Mouse (Mus musculus) midbrain, embryonic 12.5 days (tissue): ENCODE measurements around the gene Cxcl2. TPM values are rescaled to one million over a fixed set of nuclear protein-coding genes. Genes with fewer than 3 reads are reported as not detected.
A peak's percentile ranks its signal among the peaks of the same experiment; 100 is the strongest.

Experiments
- ATAC-seq: fragments of 200-750 bp; cut with Nextera tagmentation; 2 replicates; pipeline ENCODE4 v1.8.0; 2017; ENCODE audit warnings: low read depth, moderate TSS enrichment, moderate library complexity; ENCODE audit not compliant: low FRiP score
- H3K27ac ChIP-seq: fragments of 300-500 bp; sonication (generic); replicated peaks from 2 replicates; pipeline ENCODE4 v1.5.1; 2016; ENCODE audit warnings: mild to moderate bottlenecking
- H3K27me3 ChIP-seq: fragments of 300-500 bp; sonication (generic); 2 replicates; pipeline ENCODE4 v1.6.1; 2016; ENCODE audit warnings: mild to moderate bottlenecking
- H3K36me3 ChIP-seq: fragments of 300-500 bp; sonication (generic); 2 replicates; pipeline ENCODE4 v1.6.1; 2016
- H3K4me1 ChIP-seq: fragments of 300-500 bp; sonication (generic); 2 replicates; pipeline ENCODE4 v1.6.1; 2016
- H3K4me2 ChIP-seq: fragments of 300-500 bp; sonication (generic); replicated peaks from 2 replicates; pipeline ENCODE4 v1.6.1; 2016; ENCODE audit warnings: mild to moderate bottlenecking, moderate library complexity
- H3K4me3 ChIP-seq: fragments of 300-500 bp; sonication (generic); 2 replicates; pipeline ENCODE4 v1.5.1; 2016; ENCODE audit warnings: mild to moderate bottlenecking
- H3K9ac ChIP-seq: fragments of 300-500 bp; sonication (generic); replicated peaks from 2 replicates; pipeline ENCODE4 v1.6.1; 2016; ENCODE audit warnings: mild to moderate bottlenecking, moderate library complexity
- H3K9me3 ChIP-seq: fragments of 300-500 bp; sonication (generic); 2 replicates; pipeline ENCODE4 v1.6.1; 2016; ENCODE audit warnings: mild to moderate bottlenecking
- WGBS: fragments of 180-500 bp; shearing (Covaris S2); methylation state at CpG from one replicate; pipeline ENCODE4 v1.1.7; 2016; 5-methylcytosine and 5-hydroxymethylcytosine counted together
- polyA plus RNA-seq: library from polyadenylated mRNA; unstranded; fragments of >200 nt; fragmentation: Nextera tagmentation; extraction: Ambion mirVana; gene quantifications from 2 replicates; pipeline ENCODE4 v1.2.1, GENCODE M21; 2016

The Cxcl2 gene
- not detected in 2 replicates for polyA plus RNA-seq

- H3K36me3 ChIP-seq: no peaks in the 10 kb centered on the region
- H3K4me1 ChIP-seq: peaks cover 10% of the 10 kb centered on the region
- WGBS: 7% methylated on average over 22 of the region's 22 CpGs
- H3K27ac ChIP-seq: no peak within 1 kb of the TSS
- peak within 1 kb of the TSS; percentile 59 for H3K4me2 ChIP-seq
- peak; percentile 78 for ATAC-seq
- 0 out of 2 replicates have a peak within 1 kb of the TSS, but pooled peaks have one; percentile 1 for H3K9ac ChIP-seq
- H3K9me3 ChIP-seq: no peaks in the 10 kb centered on the region
- peak within 1 kb of the TSS; percentile 35 for H3K4me3 ChIP-seq
- peaks cover 21% of the 10 kb centered on the region for H3K27me3 ChIP-seq
These were observed at the start of gene Cxcl2 for GRCm38 (mm10) chr5:90903339-90904020. Gene Cxcl2, plus strand, starts transcription at chr5:90903871.

GRCm38 (mm10) chr5:90855308-90856230 lies 48.1 kb upstream of the Cxcl2 start:
- no peaks in the 10 kb centered on the region for H3K4me1 ChIP-seq
- H3K27me3 ChIP-seq: no peaks in the 10 kb centered on the region
- ATAC-seq: no peak
- no peaks in the 10 kb centered on the region for H3K9me3 ChIP-seq
- H3K4me3 ChIP-seq: no peak overlapping the region
- no peak overlapping the region for H3K27ac ChIP-seq
- H3K4me2 ChIP-seq: no peak overlapping the region
- H3K9ac ChIP-seq: no peak overlapping the region
- H3K36me3 ChIP-seq: no peaks in the 10 kb centered on the region
- WGBS: 82% methylated on average over 7 of the region's 7 CpGs

DNA sequence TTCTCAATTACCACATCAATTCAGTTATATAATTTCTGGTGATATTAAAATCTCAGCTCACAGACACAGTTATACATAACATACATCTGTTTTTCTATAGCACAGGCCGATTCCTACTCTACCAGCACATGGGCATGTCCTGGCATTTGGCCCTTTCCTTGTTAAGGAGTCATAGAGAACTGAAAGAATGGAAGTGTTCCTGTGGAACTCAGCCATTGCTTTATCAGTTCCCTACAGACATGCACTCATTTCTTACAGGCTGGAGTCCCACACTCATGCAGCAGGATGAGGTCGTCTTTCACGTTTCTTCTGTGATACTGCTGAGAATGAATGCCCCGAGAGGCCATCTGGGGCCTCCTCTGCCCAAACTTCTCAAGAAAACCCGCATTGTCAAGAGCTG lies 46.2 kb upstream of the Cxcl2 start:
- no peak overlapping the region for H3K4me3 ChIP-seq
- H3K9ac ChIP-seq: no peak overlapping the region
- no peak overlapping the region for H3K4me2 ChIP-seq
- H3K27me3 ChIP-seq: no peaks in the 10 kb centered on the region
- no peak overlapping the region for H3K27ac ChIP-seq
- no peak for ATAC-seq
- H3K4me1 ChIP-seq: no peaks in the 10 kb centered on the region
- no peaks in the 10 kb centered on the region for H3K36me3 ChIP-seq
- WGBS: 81% methylated on average over 5 of the region's 5 CpGs
- no peaks in the 10 kb centered on the region for H3K9me3 ChIP-seq

DNA sequence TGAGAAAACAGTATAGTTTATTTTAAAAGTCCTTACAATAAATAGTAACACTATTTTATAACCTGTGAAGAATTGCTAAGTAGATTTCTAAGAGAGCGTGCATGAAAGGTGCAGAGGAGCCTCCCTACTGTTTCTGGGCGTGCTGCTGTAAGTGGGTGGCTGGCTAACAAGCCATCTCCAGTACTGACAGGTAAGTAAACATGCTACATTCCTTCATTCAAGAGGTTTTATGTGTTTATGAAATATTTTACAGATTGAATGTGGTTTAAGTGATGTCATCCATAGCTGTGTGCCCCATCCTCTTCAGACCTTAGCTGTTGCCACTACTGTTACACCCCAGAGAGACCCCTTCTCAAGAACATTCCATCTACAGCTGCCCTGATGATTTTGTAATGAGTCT lies 45.2 kb upstream of the Cxcl2 start:
- WGBS: 89% methylated on average over 2 of the region's 2 CpGs
- Histone ChIP-seq H3K9me3 (no peaks in the 10 kb centered on the region), H3K4me3 (no peak overlapping the region), H3K27me3 (no peaks in the 10 kb centered on the region), H3K4me1 (no peaks in the 10 kb centered on the region), H3K4me2 (no peak overlapping the region), H3K36me3 (no peaks in the 10 kb centered on the region), H3K27ac (no peak overlapping the region), H3K9ac (no peak overlapping the region)
- no peak for ATAC-seq

GRCm38 (mm10) chr5:90859031-90859430 lies 44.6 kb upstream of the Cxcl2 start:
- 79% methylated on average over 3 of the region's 3 CpGs for WGBS
- H3K36me3 ChIP-seq: no peaks in the 10 kb centered on the region
- H3K27ac ChIP-seq: no peak overlapping the region
- H3K9ac ChIP-seq: no peak overlapping the region
- H3K4me1 ChIP-seq: no peaks in the 10 kb centered on the region
- ATAC-seq: no peak
- H3K4me3 ChIP-seq: no peak overlapping the region
- no peaks in the 10 kb centered on the region for H3K9me3 ChIP-seq
- no peak overlapping the region for H3K4me2 ChIP-seq
- no peaks in the 10 kb centered on the region for H3K27me3 ChIP-seq

GRCm38 (mm10) chr5:90861876-90862375 lies 41.7 kb upstream of the Cxcl2 start:
- Histone ChIP-seq H3K9ac (no peak overlapping the region), H3K27ac (no peak overlapping the region), H3K4me3 (no peak overlapping the region), H3K36me3 (no peaks in the 10 kb centered on the region), H3K4me1 (no peaks in the 10 kb centered on the region), H3K4me2 (no peak overlapping the region), H3K27me3 (no peaks in the 10 kb centered on the region), H3K9me3 (no peaks in the 10 kb centered on the region)
- no peak for ATAC-seq
- 86% methylated on average over 6 of the region's 6 CpGs for WGBS

- H3K36me3 ChIP-seq: no peaks in the 10 kb centered on the region
- H3K9ac ChIP-seq: no peak overlapping the region
- H3K27ac ChIP-seq: no peak overlapping the region
- no peak overlapping the region for H3K4me3 ChIP-seq
- no peak overlapping the region for H3K4me2 ChIP-seq
- no peaks in the 10 kb centered on the region for H3K4me1 ChIP-seq
- no peak for ATAC-seq
- no peaks in the 10 kb centered on the region for H3K27me3 ChIP-seq
- H3K9me3 ChIP-seq: no peaks in the 10 kb centered on the region
These were observed 36.9 kb upstream of the Cxcl2 start for GRCm38 (mm10) chr5:90866770-90867169.

DNA sequence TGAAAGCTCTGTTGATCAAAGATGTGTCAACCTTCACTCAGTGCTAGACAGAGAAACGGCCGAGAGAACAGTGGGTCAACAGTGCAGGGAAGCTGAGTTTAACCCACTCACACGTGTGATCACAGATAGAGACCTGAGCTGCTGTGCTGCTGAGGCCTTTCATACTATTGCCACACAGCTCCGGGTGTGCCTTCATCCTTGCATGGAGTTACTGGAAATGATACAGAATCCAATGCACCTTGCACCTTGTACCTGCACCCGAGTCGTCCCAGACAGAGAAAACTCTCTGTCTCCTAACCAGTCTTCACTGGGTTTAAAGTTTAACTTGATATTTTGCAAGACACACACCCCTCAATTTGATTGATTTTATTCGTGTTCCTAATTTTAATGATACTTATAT lies 31.3 kb upstream of the Cxcl2 start:
- Histone ChIP-seq H3K4me1 (no peaks in the 10 kb centered on the region), H3K9ac (no peak overlapping the region), H3K9me3 (no peaks in the 10 kb centered on the region), H3K27ac (no peak overlapping the region), H3K4me3 (no peak overlapping the region), H3K4me2 (no peak overlapping the region), H3K36me3 (no peaks in the 10 kb centered on the region), H3K27me3 (no peaks in the 10 kb centered on the region)
- WGBS: 86% methylated on average over 7 of the region's 7 CpGs
- ATAC-seq: no peak

- Histone ChIP-seq H3K27ac (no peak overlapping the region), H3K4me3 (no peak overlapping the region), H3K4me2 (no peak overlapping the region), H3K27me3 (no peaks in the 10 kb centered on the region), H3K9ac (no peak overlapping the region), H3K9me3 (no peaks in the 10 kb centered on the region), H3K36me3 (no peaks in the 10 kb centered on the region), H3K4me1 (no peaks in the 10 kb centered on the region)
- no peak for ATAC-seq
- 73% methylated on average over 4 of the region's 4 CpGs for WGBS
These were observed 27.6 kb upstream of the Cxcl2 start for GRCm38 (mm10) chr5:90876045-90876444.

DNA sequence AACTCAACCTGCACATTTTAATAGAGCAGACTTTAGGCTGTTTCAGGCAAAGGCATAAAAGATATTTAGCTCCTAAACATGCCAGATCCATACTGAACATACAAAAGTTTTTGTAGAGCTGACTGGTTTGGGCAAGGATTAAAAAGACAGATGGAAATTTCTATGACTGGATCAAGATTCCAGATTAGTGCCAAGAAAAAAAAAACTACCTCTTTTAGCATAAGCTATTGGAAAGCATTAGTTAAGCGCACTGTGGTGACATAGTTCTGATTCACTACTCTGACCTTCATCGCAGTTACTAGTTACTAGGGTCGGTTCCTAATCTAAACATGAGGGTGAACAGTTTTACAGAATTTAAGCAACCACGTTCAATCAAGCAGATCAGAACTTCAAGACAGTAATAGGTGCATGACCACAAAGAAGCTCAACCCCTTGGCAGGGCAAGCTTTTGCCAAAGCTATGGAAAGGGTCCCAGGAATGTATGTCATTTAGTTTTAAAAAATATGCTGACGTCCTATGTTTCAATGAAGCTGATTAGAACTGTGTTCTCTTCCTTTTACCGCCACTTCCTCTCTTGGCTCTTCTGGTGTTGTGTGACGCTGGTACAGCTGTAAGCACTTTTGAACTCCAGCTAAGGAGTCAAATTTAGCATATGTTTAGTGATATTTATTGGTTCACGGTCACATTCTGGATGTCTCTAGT lies 27.0 kb upstream of the Cxcl2 start:
- H3K36me3 ChIP-seq: no peaks in the 10 kb centered on the region
- H3K27me3 ChIP-seq: no peaks in the 10 kb centered on the region
- no peak overlapping the region for H3K4me3 ChIP-seq
- WGBS: 84% methylated on average over 8 of the region's 8 CpGs
- no peaks in the 10 kb centered on the region for H3K9me3 ChIP-seq
- H3K4me1 ChIP-seq: no peaks in the 10 kb centered on the region
- no peak overlapping the region for H3K27ac ChIP-seq
- H3K9ac ChIP-seq: no peak overlapping the region
- no peak for ATAC-seq
- H3K4me2 ChIP-seq: no peak overlapping the region

GRCm38 (mm10) chr5:90877173-90877512 lies 26.5 kb upstream of the Cxcl2 start:
- no peak overlapping the region for H3K4me3 ChIP-seq
- no peaks in the 10 kb centered on the region for H3K27me3 ChIP-seq
- H3K36me3 ChIP-seq: no peaks in the 10 kb centered on the region
- no peak overlapping the region for H3K4me2 ChIP-seq
- H3K9ac ChIP-seq: no peak overlapping the region
- no peaks in the 10 kb centered on the region for H3K9me3 ChIP-seq
- H3K4me1 ChIP-seq: no peaks in the 10 kb centered on the region
- no peak overlapping the region for H3K27ac ChIP-seq
- no peak for ATAC-seq
